Mouse (Mus musculus) spleen, adult 2 months (tissue): ENCODE data around the gene Dock9.

ENCODE experiments used
- CTCF ChIP-seq: fragments of 200-500 bp; IDR thresholded peaks from 2 replicates; pipeline ENCODE4 v1.5.1; 2011; ENCODE audit warnings: mild to moderate bottlenecking, inconsistent platforms; ENCODE audit not compliant: insufficient read depth, insufficient read length, insufficient replicate concordance; ENCODE audit errors: extremely low read depth
- POLR2A ChIP-seq: fragments of 200-500 bp; IDR thresholded peaks from 2 replicates; pipeline ENCODE4 v1.6.1; 2011; ENCODE audit warnings: low read depth, low read length, inconsistent platforms

- TF ChIP-seq POLR2A (no peak), CTCF (no peak)
These were observed 32.3 kb upstream of the Dock9 start for GRCm38 (mm10) chr14:121829816-121830442.
